Comparison of ENCODE assay signal across 20 mouse cellular contexts in genomic region chr8:86797705-86798104, GRCm38 (mm10). TPM values are rescaled to one million over a fixed set of nuclear protein-coding genes. Genes with fewer than 3 reads are reported as not detected.
DNase-seq lines count a peak whose midpoint lies in the region; ATAC-seq lines count a peak whose summit lies in the region.
"Had no signal": no experiment of that assay in that cellular context is flagged by ENCODE, and none has a peak within 500 bp of the region (broad histone marks: within the 10 kb centered on the region; RNA-seq: fewer than 3 reads in every experiment).

No protein-coding gene starts in this region.

- H3K36me3 ChIP-seq in embryonic facial prominence, embryonic 14.5 days (ENCODE audit: control insufficient read depth, insufficient read depth, low read length) = no peaks in the 10 kb centered on the region
- no peaks in the 10 kb centered on the region for H3K36me3 ChIP-seq in embryonic facial prominence, embryonic 10.5 days (replicated peaks)
- H3K36me3 ChIP-seq in heart, embryonic 10.5 days = no peaks in the 10 kb centered on the region
- H3K36me3 ChIP-seq: heart, embryonic 15.5 days; neural tube, embryonic 13.5 days; stomach, embryonic 15.5 days had no signal

- H3K27me3 ChIP-seq in embryonic facial prominence, embryonic 14.5 days (replicated peaks; ENCODE audit: control insufficient read depth, insufficient read depth, low read length) = no peaks in the 10 kb centered on the region
- no peaks in the 10 kb centered on the region for H3K27me3 ChIP-seq in embryonic facial prominence, embryonic 10.5 days (replicated peaks; ENCODE audit: low read depth, poor library complexity, severe bottlenecking)
- no peaks in the 10 kb centered on the region for H3K27me3 ChIP-seq in heart, embryonic 10.5 days (ENCODE audit: insufficient read depth, poor library complexity, severe bottlenecking)
- H3K27me3 ChIP-seq: heart, embryonic 15.5 days; neural tube, embryonic 13.5 days; stomach, embryonic 15.5 days had no signal

- H3K4me2 ChIP-seq in embryonic facial prominence, embryonic 14.5 days (ENCODE audit: low read depth, low read length) = no peak overlapping the region
- H3K4me2 ChIP-seq: heart, embryonic 15.5 days; neural tube, embryonic 13.5 days; stomach, embryonic 15.5 days had no signal

- WGBS in embryonic facial prominence, embryonic 14.5 days = 90% methylated on average over 2 of the region's 2 CpGs
- 84% methylated on average over 2 of the region's 2 CpGs for WGBS in embryonic facial prominence, embryonic 10.5 days
- 82% methylated on average over 2 of the region's 2 CpGs for WGBS in heart, embryonic 10.5 days

- H3K4me1 ChIP-seq in embryonic facial prominence, embryonic 14.5 days (ENCODE audit: control insufficient read depth, insufficient read depth, low read length) = no peaks in the 10 kb centered on the region
- H3K4me1 ChIP-seq in embryonic facial prominence, embryonic 10.5 days = peaks cover 4% of the 10 kb centered on the region; the same call in 1 of the 2 replicates
- peaks cover 14% of the 10 kb centered on the region; the same call in 1 of the 2 replicates for H3K4me1 ChIP-seq in heart, embryonic 10.5 days
- H3K4me1 ChIP-seq: stomach, embryonic 15.5 days had no signal

- no peak overlapping the region for H3K4me3 ChIP-seq in embryonic facial prominence, embryonic 14.5 days (ENCODE audit: low read depth, low read length)
- H3K4me3 ChIP-seq in embryonic facial prominence, embryonic 10.5 days = no peak overlapping the region
- H3K4me3 ChIP-seq in heart, embryonic 10.5 days = no peak overlapping the region
- H3K4me3 ChIP-seq: heart, embryonic 15.5 days; neural tube, embryonic 13.5 days; stomach, embryonic 15.5 days had no signal

- H3K9ac ChIP-seq in embryonic facial prominence, embryonic 14.5 days (ENCODE audit: low read depth, low read length) = no peak overlapping the region
- H3K9ac ChIP-seq: forebrain, postnatal 0 days; heart, embryonic 15.5 days; neural tube, embryonic 13.5 days; stomach, embryonic 15.5 days had no signal

- ATAC-seq in embryonic facial prominence, embryonic 14.5 days (ENCODE audit: low read depth) = peak; percentile 65; the same call in 1 of the 2 replicates
- no peak for ATAC-seq in megakaryocyte-erythroid progenitor cell, adult 5-6 weeks (replicated peaks; ENCODE audit: low FRiP score, low TSS enrichment, poor library complexity, severe bottlenecking)
- ATAC-seq: forebrain, postnatal 0 days; hindbrain, postnatal 0 days; midbrain, embryonic 16.5 days had no signal

- DNase-seq in embryonic facial prominence, embryonic 14.5 days (ENCODE audit: low spot score) = no peak
- no peak for DNase-seq in embryonic facial prominence, embryonic 10.5 days (ENCODE audit: low spot score)
- DNase-seq in gastrocnemius, postnatal 25 days = peak; percentile 51
- peak; percentile 80 for DNase-seq in skeletal muscle tissue, adult 2 months (ENCODE audit: low read depth, low spot score)
- DNase-seq in heart, embryonic 10.5 days (ENCODE audit: low spot score) = no peak
- DNase-seq in embryo, embryonic 9.5 days (ENCODE audit: extremely low spot score) = no peak
- DNase-seq in retina, embryonic 14.5 days (ENCODE audit: low spot score) = no peak
- DNase-seq: adrenal gland, postnatal 10 days; forebrain, postnatal 0 days; heart, adult 11 months; kidney, adult 9 months; kidney, postnatal 4 days; liver had no signal

- no peaks in the 10 kb centered on the region for H3K9me3 ChIP-seq in embryonic facial prominence, embryonic 14.5 days (ENCODE audit: control insufficient read depth, low read length)
- H3K9me3 ChIP-seq in embryonic facial prominence, embryonic 10.5 days = no peaks in the 10 kb centered on the region
- H3K9me3 ChIP-seq in heart, embryonic 10.5 days = no peaks in the 10 kb centered on the region
- H3K9me3 ChIP-seq: heart, embryonic 15.5 days; neural tube, embryonic 13.5 days; stomach, embryonic 15.5 days had no signal

- no peak overlapping the region for H3K27ac ChIP-seq in embryonic facial prominence, embryonic 14.5 days (replicated peaks; ENCODE audit: low read depth, low read length)
- H3K27ac ChIP-seq in embryonic facial prominence, embryonic 10.5 days (replicated peaks) = no peak overlapping the region
- no peak overlapping the region for H3K27ac ChIP-seq in heart, embryonic 10.5 days
- H3K27ac ChIP-seq: heart, embryonic 15.5 days; hindbrain, postnatal 0 days; macrophage; neural tube, embryonic 13.5 days; stomach, embryonic 15.5 days had no signal

RNA-seq across cellular contexts. Expression of gene Siah1a, which starts 52.0 kb away (rescaled TPM):
- 42.7 and 46.3 TPM in 2 replicates for polyA plus RNA-seq in embryonic facial prominence, embryonic 14.5 days (2014; fragmentation: Nextera tagmentation; extraction: Ambion mirVana)
- polyA plus RNA-seq in embryonic facial prominence, embryonic 10.5 days (2016; fragmentation: Nextera tagmentation; extraction: Ambion mirVana) = 49.3 and 50.5 TPM in 2 replicates
- total RNA-seq in gastrocnemius, postnatal 25 days (2021) = 10 to 100 TPM in 1 of 2 experiments, 1 to 10 TPM in 1; 7.7 to 10.4 TPM
- 29.6 and 39.9 TPM in 2 replicates for polyA plus RNA-seq in heart, embryonic 10.5 days (2016; fragmentation: Nextera tagmentation; extraction: Ambion mirVana)
- total RNA-seq in megakaryocyte-erythroid progenitor cell, adult 5-6 weeks (2014; fragmentation: Nextera tagmentation) = 17.6 and 20.8 TPM in 2 replicates
- total RNA-seq in megakaryocyte-erythroid progenitor cell, adult 5-6 weeks (2017) = 24.7 and 32.5 TPM in 2 replicates

RNA-seq across cellular contexts. Expression of gene Gm10638, which starts 52.2 kb away (rescaled TPM):
- polyA plus RNA-seq in embryonic facial prominence, embryonic 14.5 days (2014; fragmentation: Nextera tagmentation; extraction: Ambion mirVana) = 4.1 and 5.2 TPM in 2 replicates
- polyA plus RNA-seq in embryonic facial prominence, embryonic 10.5 days (2016; fragmentation: Nextera tagmentation; extraction: Ambion mirVana) = 4.6 and 4.8 TPM in 2 replicates
- 1 to 10 TPM; 2.8 to 4.1 TPM for total RNA-seq in gastrocnemius, postnatal 25 days (2021)
- 2.9 and 4.8 TPM in 2 replicates for polyA plus RNA-seq in heart, embryonic 10.5 days (2016; fragmentation: Nextera tagmentation; extraction: Ambion mirVana)
- total RNA-seq in megakaryocyte-erythroid progenitor cell, adult 5-6 weeks (2014; fragmentation: Nextera tagmentation) = not detected in 2 replicates
- 4.9 TPM in 1 of 2 replicates, not detected in the other for total RNA-seq in megakaryocyte-erythroid progenitor cell, adult 5-6 weeks (2017)
- total RNA-seq: hindbrain, postnatal 0 days had no signal
- polyA plus RNA-seq: macrophage had no signal

Comparison
In these comparisons a context has a peak if more than half of its experiments do, and no peak if none do; other contexts are left out.
1. DNase-seq: peak in gastrocnemius, postnatal 25 days (single experiment) and skeletal muscle tissue, adult 2 months (single experiment); none in embryonic facial prominence, embryonic 14.5 days (single experiment), embryonic facial prominence, embryonic 10.5 days (single experiment), heart, embryonic 10.5 days (single experiment), embryo, embryonic 9.5 days (single experiment) and retina, embryonic 14.5 days (single experiment).